Mouse (Mus musculus) hindbrain, embryonic 13.5 days (tissue): ENCODE results near the gene Fat1. TPM values are rescaled to one million over a fixed set of nuclear protein-coding genes. Genes with fewer than 3 reads are reported as not detected.
"Not testable (repeated sequence)": the region's sequence is repeated elsewhere in the genome, so short reads cannot be mapped to it uniquely, and the experiment has no call there.

Experiments used
- ATAC-seq: fragments of 200-750 bp; cut with Nextera tagmentation; 2 replicates; pipeline ENCODE4 v1.8.0; 2017; ENCODE audit warnings: moderate TSS enrichment; ENCODE audit not compliant: low FRiP score
- H3K27ac ChIP-seq: fragments of 300-500 bp; sonication (generic); 2 replicates; pipeline ENCODE4 v1.5.1; 2015; ENCODE audit warnings: inconsistent platforms, mild to moderate bottlenecking, moderate library complexity
- H3K27me3 ChIP-seq: fragments of 300-500 bp; sonication (generic); 2 replicates; pipeline ENCODE4 v1.6.1; 2015; ENCODE audit warnings: mild to moderate bottlenecking, inconsistent platforms
- H3K36me3 ChIP-seq: fragments of 300-500 bp; sonication (generic); 2 replicates; pipeline ENCODE4 v1.6.1; 2015; ENCODE audit warnings: mild to moderate bottlenecking, inconsistent platforms
- H3K4me1 ChIP-seq: fragments of 300-500 bp; sonication (generic); replicated peaks from 2 replicates; pipeline ENCODE4 v1.6.1; 2015; ENCODE audit warnings: inconsistent platforms
- H3K4me2 ChIP-seq: fragments of 300-500 bp; sonication (generic); 2 replicates; pipeline ENCODE4 v1.6.1; 2015; ENCODE audit warnings: inconsistent platforms, mild to moderate bottlenecking, moderate library complexity
- H3K4me3 ChIP-seq: fragments of 300-500 bp; sonication (generic); 2 replicates; pipeline ENCODE4 v1.5.1; 2015; ENCODE audit warnings: mild to moderate bottlenecking, inconsistent platforms
- H3K9ac ChIP-seq: fragments of 300-500 bp; sonication (generic); 2 replicates; pipeline ENCODE4 v1.6.1; 2015; ENCODE audit warnings: mild to moderate bottlenecking, inconsistent platforms
- H3K9me3 ChIP-seq: fragments of 300-500 bp; sonication (generic); 2 replicates; pipeline ENCODE4 v1.6.1; 2016; ENCODE audit warnings: inconsistent platforms
- WGBS: fragments of 180-500 bp; shearing (Covaris S2); methylation state at CpG from one replicate; pipeline ENCODE4 v1.1.7; 2015; 5-methylcytosine and 5-hydroxymethylcytosine counted together
- polyA plus RNA-seq: library from polyadenylated mRNA; unstranded; fragments of >200 nt; fragmentation: Nextera tagmentation; extraction: Ambion mirVana; gene quantifications from 2 replicates; pipeline ENCODE4 v1.2.1, GENCODE M21; 2015

The Fat1 gene
- polyA plus RNA-seq, 1 experiment from 2014 or later, result 12.7 TPM

DNA sequence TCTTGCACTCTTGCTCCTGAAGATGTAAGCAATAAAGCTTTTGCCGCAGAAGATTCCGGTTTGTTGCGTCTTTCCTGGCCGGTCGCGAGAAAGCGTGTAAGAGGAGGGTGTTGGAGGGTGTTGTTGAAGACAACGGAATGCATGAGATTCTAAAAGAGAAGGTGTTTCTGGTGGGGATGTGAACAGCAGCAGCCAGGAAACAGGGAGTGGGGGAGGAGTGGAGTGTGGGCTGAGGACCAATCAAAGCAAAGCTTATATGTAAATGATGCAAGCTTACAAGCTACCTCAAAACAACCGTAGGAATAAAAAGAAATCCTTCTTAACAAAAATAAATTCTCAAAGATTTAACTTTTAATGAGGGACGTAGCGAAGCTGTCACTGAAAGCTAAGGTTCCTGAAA is 127.1 kb downstream of the Fat1 start:
- no peak for ATAC-seq
- no peaks in the 10 kb centered on the region for H3K9me3 ChIP-seq
- H3K4me3 ChIP-seq, result no peak overlapping the region
- 95% methylated on average over 11 of the region's 11 CpGs for WGBS
- no peaks in the 10 kb centered on the region; the same call in 1 of the 2 replicates for H3K4me1 ChIP-seq
- H3K27me3 ChIP-seq, result no peaks in the 10 kb centered on the region
- no peak overlapping the region for H3K9ac ChIP-seq
- no peaks in the 10 kb centered on the region for H3K36me3 ChIP-seq
- no peak overlapping the region for H3K4me2 ChIP-seq
- no peak overlapping the region for H3K27ac ChIP-seq

DNA sequence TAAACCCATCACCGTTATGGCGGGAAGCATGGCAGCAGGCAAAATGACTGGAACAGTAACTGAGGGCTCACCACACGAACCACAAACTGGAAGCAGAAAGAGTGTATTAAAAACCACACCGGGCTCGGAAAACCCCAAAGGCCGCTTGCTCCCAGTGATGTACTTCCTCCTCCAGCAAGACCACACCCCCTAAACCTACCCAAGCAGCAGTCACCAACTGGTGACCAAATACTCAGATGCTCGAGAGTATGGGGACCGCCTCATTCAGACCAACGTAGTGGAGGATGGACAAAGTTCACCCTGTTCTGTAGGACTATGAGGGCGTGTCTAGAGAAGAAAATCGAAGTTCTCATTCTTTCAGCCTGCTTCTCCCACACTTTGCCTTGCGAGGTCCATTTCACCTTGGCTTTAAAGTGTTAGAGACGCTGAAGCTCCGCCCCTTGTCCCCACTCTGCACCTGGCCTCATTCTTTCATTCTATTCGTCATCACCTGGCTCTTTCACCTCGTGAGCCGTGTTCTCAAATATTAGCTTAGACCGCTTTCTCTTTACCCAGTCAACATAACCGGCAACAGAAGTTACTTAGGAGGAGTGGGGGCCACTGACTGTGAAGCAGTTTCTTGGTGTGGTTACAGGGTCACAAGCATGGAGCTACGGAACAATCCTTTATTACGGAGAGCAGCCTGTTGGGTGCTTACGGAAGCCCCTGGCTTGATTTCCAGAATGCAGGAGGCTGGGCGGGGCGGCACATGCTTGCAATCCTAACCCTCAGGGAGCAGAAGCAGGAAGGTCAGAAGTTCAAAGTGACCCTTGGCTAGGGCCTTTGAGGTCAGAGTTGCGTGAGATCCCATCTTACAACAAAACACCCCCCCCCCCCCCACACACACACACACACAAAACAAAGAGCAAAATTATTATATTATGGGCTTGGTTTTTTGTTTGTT is 128.0 kb downstream of the Fat1 start:
- no peaks in the 10 kb centered on the region for H3K27me3 ChIP-seq
- H3K4me2 ChIP-seq, result no peak overlapping the region
- H3K9me3 ChIP-seq, result no peaks in the 10 kb centered on the region
- H3K4me1 ChIP-seq, result no peaks in the 10 kb centered on the region; the same call in 1 of the 2 replicates
- no peak overlapping the region for H3K9ac ChIP-seq
- no peak for ATAC-seq
- WGBS, result 68% methylated on average over 25 of the region's 25 CpGs
- no peak overlapping the region for H3K4me3 ChIP-seq
- H3K27ac ChIP-seq, result no peak overlapping the region
- H3K36me3 ChIP-seq, result no peaks in the 10 kb centered on the region

DNA sequence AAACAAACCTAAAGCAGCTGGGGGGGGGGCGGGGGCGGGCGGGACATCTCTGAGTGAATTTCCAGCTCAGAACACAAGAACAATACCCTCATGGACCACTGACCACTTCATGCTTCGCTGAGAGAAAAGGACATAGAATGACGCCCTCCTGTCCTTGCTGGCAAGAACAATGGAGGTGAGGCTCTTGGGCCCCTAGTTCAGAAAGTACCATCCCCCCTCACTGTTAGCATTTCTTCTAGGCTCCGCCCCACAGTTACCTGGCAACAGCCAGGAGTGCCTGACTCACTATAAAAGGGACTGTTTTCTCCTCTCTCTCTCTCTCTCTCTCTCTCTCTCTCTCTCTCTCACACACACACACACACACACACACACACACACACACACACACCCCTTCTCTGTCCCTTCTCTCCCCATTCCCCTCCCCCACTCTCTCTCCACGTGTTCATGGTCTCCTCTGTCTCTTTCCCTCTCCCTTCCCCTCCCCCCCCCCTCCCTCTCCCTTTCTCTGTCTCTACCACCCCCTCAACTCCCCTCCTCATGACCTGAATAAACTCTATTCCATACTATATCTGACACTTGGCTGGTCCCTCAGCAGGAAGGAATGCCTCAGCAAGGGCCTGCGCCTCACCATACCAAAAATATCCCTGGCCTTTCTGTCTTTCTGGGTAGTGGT is 129.1 kb downstream of the Fat1 start:
- ATAC-seq, result peak; percentile 34; the same call in 1 of the 2 replicates
- Histone ChIP-seq H3K9ac (no peak overlapping the region), H3K27me3 (0 out of 2 replicates have a peak, but pooled peaks cover 3% of the 10 kb centered on the region), H3K4me2 (no peak overlapping the region), H3K4me1 (peaks cover 5% of the 10 kb centered on the region), H3K36me3 (no peaks in the 10 kb centered on the region), H3K9me3 (no peaks in the 10 kb centered on the region), H3K4me3 (no peak overlapping the region), H3K27ac (no peak overlapping the region)
- 13% methylated on average over 8 of the region's 8 CpGs for WGBS

DNA sequence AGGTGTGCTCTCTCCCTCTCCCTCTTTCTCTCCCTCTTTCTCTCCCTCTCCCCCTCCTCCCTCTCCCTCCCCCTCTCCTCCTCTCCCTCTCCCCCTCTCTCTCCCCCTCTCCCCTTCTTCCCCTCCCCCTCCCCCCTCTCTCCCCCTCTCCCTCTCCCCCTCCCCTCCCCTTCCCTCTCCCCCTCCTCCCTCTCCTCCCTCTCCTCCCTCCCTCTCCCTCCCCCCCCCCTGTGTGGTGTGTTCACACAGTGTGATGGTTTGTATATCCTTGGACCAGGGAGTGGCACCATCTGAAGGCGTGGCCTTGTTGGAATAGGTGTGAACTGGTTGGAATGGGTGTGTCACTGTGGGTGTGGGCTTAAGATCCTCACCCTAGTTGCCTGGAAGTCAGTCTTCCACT is 130.1 kb downstream of the Fat1 start:
- not testable (repeated sequence) for H3K9me3 ChIP-seq, H3K27me3 ChIP-seq, H3K4me2 ChIP-seq, H3K4me3 ChIP-seq, H3K27ac ChIP-seq, H3K36me3 ChIP-seq, H3K9ac ChIP-seq, H3K4me1 ChIP-seq, ATAC-seq
- WGBS, result 100% methylated on average over 1 of the region's 1 CpGs

DNA sequence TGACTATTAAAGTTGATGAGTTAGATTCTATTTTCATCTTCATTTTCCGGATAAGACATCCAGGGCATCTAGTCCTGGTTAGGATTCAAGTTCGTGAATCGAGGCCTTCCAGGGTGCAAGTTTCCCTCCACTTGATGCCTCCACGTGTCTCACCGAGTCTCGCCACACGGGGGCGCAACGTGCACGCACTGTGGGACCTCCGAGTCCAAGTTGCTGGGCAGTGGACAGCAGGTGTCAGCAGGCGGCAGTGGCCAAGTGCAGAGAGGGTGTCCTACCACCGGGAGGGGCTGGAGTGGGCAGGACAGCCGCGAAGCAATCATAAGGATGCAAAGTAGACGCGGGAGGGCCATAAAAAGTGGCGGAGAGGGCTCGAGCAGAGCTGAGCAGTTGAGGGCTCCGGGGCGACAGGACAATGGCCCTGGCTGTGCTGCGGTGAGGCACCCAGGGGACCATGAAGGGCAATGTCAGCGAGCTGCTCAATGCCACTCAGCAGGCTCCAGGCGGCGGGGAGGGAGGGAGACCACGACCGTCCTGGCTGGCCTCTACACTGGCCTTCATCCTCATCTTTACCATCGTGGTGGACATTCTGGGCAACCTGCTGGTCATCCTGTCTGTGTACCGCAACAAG is 133.6 kb downstream of the Fat1 start, which contains the start of gene Mtnr1a:
Mtnr1a (plus strand) TSS at position 379 of the 628 bp plus-strand sequence.
- H3K4me2 ChIP-seq, result peak within 1 kb of the TSS; percentile 76
- 0 out of 2 replicates have a peak, but pooled peaks cover 3% of the 10 kb centered on the region for H3K27me3 ChIP-seq
- peaks cover 5% of the 10 kb centered on the region for H3K4me1 ChIP-seq
- no peaks in the 10 kb centered on the region for H3K9me3 ChIP-seq
- peak within 1 kb of the TSS; percentile 63 for H3K9ac ChIP-seq
- H3K27ac ChIP-seq, result no peak within 1 kb of the TSS
- H3K4me3 ChIP-seq, result peak within 1 kb of the TSS; percentile 42
- WGBS, result 8% methylated on average over 29 of the region's 29 CpGs
- no peaks in the 10 kb centered on the region for H3K36me3 ChIP-seq
- ATAC-seq, result peak; percentile 91

DNA sequence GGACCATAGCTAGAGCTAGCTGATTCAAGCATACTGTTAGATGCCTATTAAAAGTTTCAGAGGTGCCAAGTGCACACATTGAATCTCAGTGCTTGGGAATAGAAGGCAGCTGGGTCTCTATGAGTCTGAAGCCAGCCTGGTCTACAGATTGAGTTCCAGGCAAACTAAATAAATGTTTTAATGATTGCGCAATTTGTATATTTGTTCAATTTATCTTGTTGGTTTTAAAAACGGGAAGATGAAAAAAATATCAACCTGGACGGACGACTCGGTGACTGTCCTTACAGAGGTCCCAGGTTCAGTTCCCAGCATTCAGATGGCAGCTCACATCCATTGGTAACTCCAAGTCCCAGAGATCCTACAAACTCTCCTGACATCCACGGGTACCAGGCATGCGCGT is 135.7 kb downstream of the Fat1 start:
- Histone ChIP-seq H3K27ac (no peak overlapping the region), H3K4me1 (peaks cover 5% of the 10 kb centered on the region), H3K4me3 (no peak overlapping the region), H3K36me3 (no peaks in the 10 kb centered on the region), H3K4me2 (no peak overlapping the region), H3K9ac (no peak overlapping the region), H3K27me3 (0 out of 2 replicates have a peak, but pooled peaks cover 3% of the 10 kb centered on the region), H3K9me3 (no peaks in the 10 kb centered on the region)
- no peak for ATAC-seq
- WGBS, result 88% methylated on average over 8 of the region's 8 CpGs

DNA sequence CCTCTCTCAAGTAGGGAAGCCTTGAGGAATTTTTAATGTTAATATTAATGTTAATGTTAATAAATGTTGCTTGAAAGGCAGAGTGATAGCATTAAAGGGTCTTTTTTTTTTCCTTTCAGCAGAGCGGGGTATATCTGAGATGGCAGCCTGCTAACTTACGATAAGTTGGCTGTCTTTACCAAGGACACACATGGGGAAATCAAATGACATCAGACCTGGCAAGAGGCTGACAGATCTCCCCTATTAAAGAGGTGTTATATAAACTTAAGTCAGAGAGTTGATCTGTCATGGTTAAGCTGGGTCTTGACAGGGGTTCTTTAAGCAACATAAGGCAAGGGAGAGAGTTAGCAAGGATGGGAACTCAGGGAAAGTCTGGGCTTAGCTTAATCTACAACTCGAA is 145.6 kb downstream of the Fat1 start:
- Histone ChIP-seq H3K4me3 (no peak overlapping the region), H3K36me3 (no peaks in the 10 kb centered on the region)
- 91% methylated on average over 3 of the region's 3 CpGs for WGBS

DNA sequence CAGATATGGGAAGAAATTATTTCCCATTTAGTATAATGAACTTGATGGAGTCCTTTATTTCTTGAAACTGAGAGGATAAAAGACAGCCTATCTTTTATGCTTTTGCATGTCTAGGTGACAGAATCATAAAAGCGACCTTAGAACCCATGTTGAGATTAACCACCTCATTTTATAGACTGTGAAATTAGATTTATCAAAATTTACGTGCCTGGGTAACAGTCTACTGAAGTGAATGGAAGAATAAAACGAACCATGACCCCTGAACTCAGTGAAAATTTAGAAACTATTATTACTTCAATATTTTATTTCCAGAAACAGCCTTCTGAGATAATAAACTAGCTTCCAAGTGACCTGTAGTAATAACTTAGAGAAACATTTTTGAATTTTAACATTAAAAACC is 158.4 kb downstream of the Fat1 start:
- H3K4me2 ChIP-seq, result no peak overlapping the region
- H3K9me3 ChIP-seq, result no peaks in the 10 kb centered on the region
- no peak overlapping the region for H3K27ac ChIP-seq
- H3K4me3 ChIP-seq, result no peak overlapping the region
- H3K9ac ChIP-seq, result no peak overlapping the region
- H3K4me1 ChIP-seq, result no peaks in the 10 kb centered on the region
- ATAC-seq, result no peak
- no peaks in the 10 kb centered on the region for H3K27me3 ChIP-seq
- 68% methylated on average over 3 of the region's 3 CpGs for WGBS
- H3K36me3 ChIP-seq, result no peaks in the 10 kb centered on the region

More for the DNA sequence above, 145.6 kb downstream of the Fat1 start:
- no peaks in the 10 kb centered on the region for H3K9me3 ChIP-seq
- no peak overlapping the region for H3K4me2 ChIP-seq
- no peaks in the 10 kb centered on the region for H3K27me3 ChIP-seq
- H3K27ac ChIP-seq, result no peak overlapping the region
- no peak for ATAC-seq
- no peak overlapping the region for H3K9ac ChIP-seq
- no peaks in the 10 kb centered on the region for H3K4me1 ChIP-seq

Other genes with a start within 250 kb of the Fat1 start
- 0.21 TPM in 2 replicates for gene Mtnr1a, start 133.7 kb downstream of the Fat1 start, polyA plus RNA-seq